In genomic region chr16:89774553-89774913, GRCm38 (mm10) we compare ENCODE assay signal across 8 mouse cellular contexts.
DNase-seq lines count a peak whose midpoint lies in the region; ATAC-seq and TF ChIP-seq lines count a peak whose summit lies in the region.

No protein-coding gene starts in this region.

- 36% methylated on average over 10 of the region's 10 CpGs for WGBS in kidney, embryonic 16.5 days
- 40% methylated on average over 10 of the region's 10 CpGs for WGBS in kidney, adult 2 months
- 32% methylated on average over 10 of the region's 10 CpGs for WGBS in forebrain, embryonic 12.5 days
- WGBS in limb, embryonic 11.5 days = 41% methylated on average over 10 of the region's 10 CpGs
- 30% methylated on average over 10 of the region's 10 CpGs for WGBS in neural tube, embryonic 12.5 days

- H3K4me3 ChIP-seq in kidney, embryonic 16.5 days (ENCODE audit: low read length) = peak overlapping the region; percentile 50; the same call in 1 of the 2 replicates
- H3K4me3 ChIP-seq in kidney, adult 2 months (ENCODE audit: insufficient read depth, low read depth, low read length) = no peak overlapping the region
- peak overlapping the region; percentile 31 for H3K4me3 ChIP-seq in forebrain, embryonic 12.5 days (replicated peaks)
- H3K4me3 ChIP-seq in limb, embryonic 11.5 days (ENCODE audit: low read depth, low read length) = peak overlapping the region; percentile 32; the same call in 1 of the 2 replicates
- no peak overlapping the region for H3K4me3 ChIP-seq in neural tube, embryonic 12.5 days

- peaks cover 3% of the 10 kb centered on the region; the same call in 1 of the 2 replicates for H3K36me3 ChIP-seq in kidney, embryonic 16.5 days (ENCODE audit: insufficient read depth, low read length)
- H3K36me3 ChIP-seq in kidney, adult 2 months (ENCODE audit: control insufficient read depth, insufficient read depth, low read length) = no peaks in the 10 kb centered on the region
- H3K36me3 ChIP-seq in forebrain, embryonic 12.5 days (replicated peaks) = no peaks in the 10 kb centered on the region
- H3K36me3 ChIP-seq in limb, embryonic 11.5 days (ENCODE audit: control insufficient read depth, insufficient read depth, low read length) = no peaks in the 10 kb centered on the region
- H3K36me3 ChIP-seq in neural tube, embryonic 12.5 days = no peaks in the 10 kb centered on the region

- no peak for DNase-seq in kidney, adult 2 months
- no peak for DNase-seq in limb, embryonic 11.5 days (ENCODE audit: low spot score)
- no peak for DNase-seq in cerebellum, adult 11-12 months
- no peak for DNase-seq in urinary bladder, adult 18-20 months (ENCODE audit: low spot score in 2 of 2)

- H3K4me2 ChIP-seq in kidney, embryonic 16.5 days (replicated peaks; ENCODE audit: low read depth, low read length) = peak overlapping the region; percentile 89
- peak overlapping the region; percentile 62 for H3K4me2 ChIP-seq in forebrain, embryonic 12.5 days
- H3K4me2 ChIP-seq in limb, embryonic 11.5 days (ENCODE audit: low read depth, severe bottlenecking) = peak overlapping the region; percentile 75
- H3K4me2 ChIP-seq in neural tube, embryonic 12.5 days (replicated peaks) = peak overlapping the region; percentile 59

- TF ChIP-seq CTCF in kidney, adult 2 months (conservative IDR thresholded peaks at IDR 0.05; ENCODE audit: insufficient read depth, insufficient read length, low read depth, low read length) = no peak

- peaks cover 13% of the 10 kb centered on the region for H3K9me3 ChIP-seq in kidney, embryonic 16.5 days (ENCODE audit: low read length)
- H3K9me3 ChIP-seq in forebrain, embryonic 12.5 days = peaks cover 14% of the 10 kb centered on the region
- peaks cover 6% of the 10 kb centered on the region; the same call in 1 of the 2 replicates for H3K9me3 ChIP-seq in limb, embryonic 11.5 days (ENCODE audit: control insufficient read depth, low read length)
- peaks cover 13% of the 10 kb centered on the region for H3K9me3 ChIP-seq in neural tube, embryonic 12.5 days

- no peaks in the 10 kb centered on the region for H3K27me3 ChIP-seq in kidney, embryonic 16.5 days (ENCODE audit: insufficient read depth, low read length)
- H3K27me3 ChIP-seq in kidney, adult 2 months (replicated peaks; ENCODE audit: control insufficient read depth, insufficient read depth, low read length) = no peaks in the 10 kb centered on the region
- 0 out of 2 replicates have a peak, but pooled peaks cover 5% of the 10 kb centered on the region for H3K27me3 ChIP-seq in forebrain, embryonic 12.5 days
- H3K27me3 ChIP-seq in limb, embryonic 11.5 days (ENCODE audit: control insufficient read depth, insufficient read depth, low read length) = no peaks in the 10 kb centered on the region
- H3K27me3 ChIP-seq in neural tube, embryonic 12.5 days (replicated peaks) = no peaks in the 10 kb centered on the region

- TF ChIP-seq POLR2A in kidney, adult 2 months (IDR thresholded peaks at IDR 0.05; ENCODE audit: low read depth, low read length) = no peak

- H3K9ac ChIP-seq in kidney, embryonic 16.5 days (replicated peaks; ENCODE audit: low read length) = no peak overlapping the region
- no peak overlapping the region for H3K9ac ChIP-seq in forebrain, embryonic 12.5 days
- H3K9ac ChIP-seq in limb, embryonic 11.5 days (ENCODE audit: low read length) = no peak overlapping the region; the same call in 1 of the 2 replicates
- H3K9ac ChIP-seq in neural tube, embryonic 12.5 days = no peak overlapping the region

- no peak overlapping the region for H3K27ac ChIP-seq in kidney, embryonic 16.5 days (ENCODE audit: low read length)
- no peak overlapping the region for H3K27ac ChIP-seq in kidney, adult 2 months (ENCODE audit: insufficient read depth, low read depth, low read length)
- no peak overlapping the region for H3K27ac ChIP-seq in forebrain, embryonic 12.5 days
- no peak overlapping the region for H3K27ac ChIP-seq in limb, embryonic 11.5 days (replicated peaks; ENCODE audit: low read depth, low read length)
- no peak overlapping the region for H3K27ac ChIP-seq in neural tube, embryonic 12.5 days

- no peaks in the 10 kb centered on the region for H3K4me1 ChIP-seq in kidney, embryonic 16.5 days (ENCODE audit: insufficient read depth, low read length)
- no peaks in the 10 kb centered on the region for H3K4me1 ChIP-seq in kidney, adult 2 months (ENCODE audit: control insufficient read depth, insufficient read depth, low read length)
- peaks cover 8% of the 10 kb centered on the region; the same call in 1 of the 2 replicates for H3K4me1 ChIP-seq in forebrain, embryonic 12.5 days
- no peaks in the 10 kb centered on the region for H3K4me1 ChIP-seq in limb, embryonic 11.5 days (ENCODE audit: control insufficient read depth, insufficient read depth, low read length)
- no peaks in the 10 kb centered on the region for H3K4me1 ChIP-seq in neural tube, embryonic 12.5 days

- no peak for ATAC-seq in kidney, embryonic 16.5 days (ENCODE audit: low FRiP score, low TSS enrichment)
- peak; percentile 53; the same call in 1 of the 2 replicates for ATAC-seq in forebrain, embryonic 12.5 days (ENCODE audit: low FRiP score)
- peak; percentile 7; the same call in 1 of the 2 replicates for ATAC-seq in limb, embryonic 11.5 days (ENCODE audit: insufficient number of reproducible peaks, low FRiP score, low TSS enrichment, low read depth)
- ATAC-seq in neural tube, embryonic 12.5 days (ENCODE audit: low FRiP score, low read depth) = peak; percentile 28
- ATAC-seq in megakaryocyte progenitor cell, adult 5-6 weeks (replicated peaks; ENCODE audit: poor library complexity) = no peak

Comparison
In these comparisons a context has a peak if more than half of its experiments do, and no peak if none do; other contexts are left out.
1. H3K4me3 ChIP-seq: peak in kidney, embryonic 16.5 days (single experiment), forebrain, embryonic 12.5 days (single experiment) and limb, embryonic 11.5 days (single experiment); none in kidney, adult 2 months (single experiment) and neural tube, embryonic 12.5 days (single experiment).
2. ATAC-seq: peak in forebrain, embryonic 12.5 days (single experiment), limb, embryonic 11.5 days (single experiment) and neural tube, embryonic 12.5 days (single experiment); none in kidney, embryonic 16.5 days (single experiment) and megakaryocyte progenitor cell, adult 5-6 weeks (single experiment).
3. Peak in every context shown above with its lines, with median percentiles within 50 percentile points of each other: H3K4me2 ChIP-seq.